In genomic region chr2:102259139-102259538, GRCm38 (mm10) we compare ENCODE assay signal across 8 mouse cellular contexts.
DNase-seq lines count a peak whose midpoint lies in the region; ATAC-seq and TF ChIP-seq lines count a peak whose summit lies in the region.

No protein-coding gene starts in this region.

- no peak overlapping the region for H3K9ac ChIP-seq in lung, embryonic 14.5 days
- H3K9ac ChIP-seq in embryonic facial prominence, embryonic 13.5 days, result peak overlapping the region; percentile 33; the same call in 1 of the 2 replicates

- H3K4me2 ChIP-seq in lung, embryonic 14.5 days, result peak overlapping the region; percentile 44
- peak overlapping the region; percentile 45 for H3K4me2 ChIP-seq in embryonic facial prominence, embryonic 13.5 days

- no peak for TF ChIP-seq CTCF in lung, embryonic 14.5 days (IDR thresholded peaks at IDR 0.05; ENCODE audit: low read depth)

- 7% methylated on average over 13 of the region's 13 CpGs for WGBS in lung, embryonic 14.5 days
- WGBS in embryonic facial prominence, embryonic 13.5 days, result 5% methylated on average over 13 of the region's 13 CpGs

- intact Hi-C loops in heart, postnatal 14 days (cut with DNase I), result no loop called here

- H3K4me1 ChIP-seq in lung, embryonic 14.5 days (ENCODE audit: insufficient read depth), result peaks cover 5% of the 10 kb centered on the region; the same call in 1 of the 2 replicates
- H3K4me1 ChIP-seq in embryonic facial prominence, embryonic 13.5 days, result peaks cover 23% of the 10 kb centered on the region

- H3K4me3 ChIP-seq in lung, embryonic 14.5 days (ENCODE audit: low read depth, low read length), result no peak overlapping the region
- peak overlapping the region; percentile 16; the same call in 1 of the 2 replicates for H3K4me3 ChIP-seq in embryonic facial prominence, embryonic 13.5 days

- no peak for ATAC-seq in lung, embryonic 14.5 days (ENCODE audit: insufficient read depth)
- no peak for ATAC-seq in embryonic facial prominence, embryonic 13.5 days (ENCODE audit: insufficient number of reproducible peaks, insufficient read depth, low FRiP score, low TSS enrichment, low read depth)

- no peaks in the 10 kb centered on the region for H3K36me3 ChIP-seq in lung, embryonic 14.5 days (ENCODE audit: insufficient read depth)
- H3K36me3 ChIP-seq in embryonic facial prominence, embryonic 13.5 days, result no peaks in the 10 kb centered on the region

- H3K9me3 ChIP-seq in lung, embryonic 14.5 days (ENCODE audit: low read depth, low read length), result no peaks in the 10 kb centered on the region
- H3K9me3 ChIP-seq in embryonic facial prominence, embryonic 13.5 days, result no peaks in the 10 kb centered on the region

- H3K27me3 ChIP-seq in lung, embryonic 14.5 days (ENCODE audit: insufficient read depth, low read length), result peaks cover 13% of the 10 kb centered on the region; the same call in 1 of the 2 replicates
- peaks cover 32% of the 10 kb centered on the region for H3K27me3 ChIP-seq in embryonic facial prominence, embryonic 13.5 days

- DNase-seq in lung, embryonic 14.5 days, result peak; percentile 52
- DNase-seq in lung, postnatal 25 days (ENCODE audit: low spot score), result no peak
- DNase-seq in heart, postnatal 14 days, result peak; percentile 31 to 35
- DNase-seq in kidney, postnatal 10 days, result peak; percentile 60
- DNase-seq in neural tube, embryonic 10.5 days (ENCODE audit: extremely low spot score, low spot score), result peak; percentile 38
- no peak for DNase-seq in right cerebral cortex, postnatal 36 days (ENCODE audit: low spot score in 2 of 2)
- DNase-seq in yolk sac, embryonic 10.5 days (ENCODE audit: low spot score), result no peak

- H3K27ac ChIP-seq in lung, embryonic 14.5 days (ENCODE audit: low read depth), result no peak overlapping the region
- no peak overlapping the region for H3K27ac ChIP-seq in embryonic facial prominence, embryonic 13.5 days

Comparison
In these comparisons a context has a peak if more than half of its experiments do, and no peak if none do; other contexts are left out.
1. DNase-seq: peak in lung, embryonic 14.5 days (single experiment), heart, postnatal 14 days (2 of 2), kidney, postnatal 10 days (single experiment) and neural tube, embryonic 10.5 days (single experiment); none in lung, postnatal 25 days (single experiment), right cerebral cortex, postnatal 36 days (0 of 2) and yolk sac, embryonic 10.5 days (single experiment).